Mouse (Mus musculus) right cerebral cortex, postnatal 36 days (tissue): Measurements from ENCODE around the gene Gm5797.
"Not testable (repeated sequence)": the region's sequence is repeated elsewhere in the genome, so short reads cannot be mapped to it uniquely, and the experiment has no call there.

Experiments
- DNase-seq, 2 experiments: peaks; one replicate each; pipeline ENCODE4 v3.0.0; 2022; ENCODE audit warnings: low spot score in 2 of 2, mixed read lengths in 1 of 2

Gm5797 gene

DNA sequence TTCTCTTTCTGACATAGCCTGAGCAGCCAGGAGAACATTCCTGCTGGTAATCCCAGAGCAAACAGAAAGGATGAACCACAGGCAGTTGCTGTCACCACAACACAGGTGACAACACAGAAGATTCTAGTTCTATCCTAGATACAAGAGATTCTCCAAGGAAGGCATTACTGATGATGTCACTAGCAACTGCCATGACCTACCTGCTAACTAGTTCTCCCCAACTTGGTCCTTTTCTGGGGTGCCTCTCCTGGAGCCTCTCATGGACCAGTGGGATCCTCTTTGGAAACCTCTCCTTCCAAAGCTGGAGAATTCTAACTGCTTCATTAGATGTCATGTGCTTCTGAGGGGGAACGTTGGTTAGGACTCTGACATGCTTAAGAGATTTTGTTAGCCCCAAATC, at the start of gene Gm5797:
Gm5797 (minus strand) TSS at position 101 of the 400 bp plus-strand sequence.
- DNase-seq = not testable (repeated sequence)

DNA sequence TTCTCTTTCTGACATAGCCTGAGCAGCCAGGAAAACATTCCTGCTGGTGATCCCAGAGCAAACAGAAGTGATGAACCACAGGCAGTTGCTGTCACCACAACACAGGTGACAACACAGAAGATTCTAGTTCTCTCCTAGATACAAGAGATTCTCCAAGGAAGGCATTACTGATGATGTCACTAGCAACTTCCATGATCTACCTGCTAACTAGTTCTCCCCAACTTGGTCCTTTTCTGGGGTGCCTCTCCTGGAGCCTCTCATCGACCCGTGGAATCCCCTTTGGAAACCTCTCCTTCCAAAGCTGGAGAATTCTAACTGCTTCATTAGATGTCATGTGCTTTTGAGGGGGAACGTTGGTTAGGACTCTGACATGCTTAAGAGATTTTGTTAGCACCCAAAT, 32.8 kb upstream of the Gm5797 start, which contains the start of gene Gm8374:
Gm8374 (minus strand) TSS at position 101 of the 400 bp plus-strand sequence.
- DNase-seq = not testable (repeated sequence)

DNA sequence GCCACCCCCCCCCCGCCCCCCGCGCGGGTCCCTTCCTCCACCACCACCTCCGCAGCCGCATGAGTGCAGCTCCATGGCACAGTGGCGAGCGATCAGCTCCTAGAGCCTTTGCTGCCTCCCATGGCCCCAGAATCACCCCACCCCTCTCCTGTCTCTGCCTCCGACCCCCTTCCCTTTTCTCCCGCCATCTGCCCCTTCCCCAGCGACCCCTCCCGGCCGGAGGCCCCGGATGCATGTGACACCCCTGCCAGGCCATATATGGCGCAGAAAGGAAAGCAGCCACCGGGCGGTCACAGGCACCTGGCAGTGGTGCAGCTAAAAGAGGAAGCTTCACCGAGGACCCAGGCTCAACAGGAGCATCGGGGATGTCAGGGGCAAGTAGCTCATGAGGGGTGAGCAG, 17.1 kb downstream of the Gm5797 start:
- peak; percentile 1 to 2 for DNase-seq

DNA sequence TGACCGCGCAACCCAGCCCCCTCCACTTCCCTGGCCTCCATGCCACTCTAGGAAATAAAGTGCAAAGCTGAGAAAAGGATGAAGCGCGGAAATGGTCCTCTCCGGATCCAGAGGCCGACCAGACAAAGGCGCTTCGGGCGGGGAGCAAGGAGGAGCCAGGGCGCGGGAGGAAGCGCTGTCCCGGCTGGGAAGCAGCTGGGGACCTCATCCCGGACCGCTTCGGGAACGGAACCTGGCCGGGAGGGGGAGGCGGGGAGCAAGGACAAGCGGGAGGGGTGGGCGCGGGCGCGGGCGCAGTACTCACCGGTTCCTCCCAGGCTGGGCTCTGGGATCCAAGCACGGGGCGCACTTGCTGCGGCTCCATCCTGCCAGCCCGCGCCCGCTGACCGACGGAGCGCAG, 17.5 kb downstream of the Gm5797 start, which contains the start of gene Gm3739:
Gm3739 (minus strand) TSS at position 389 of the 400 bp plus-strand sequence.
- peak in 1 of 2 experiments; percentile 0 for DNase-seq
